ENCODE assay signal across 8 mouse cellular contexts in genomic region chr9:107633661-107634405, GRCm38 (mm10). TPM values are rescaled to one million over a fixed set of nuclear protein-coding genes. Genes with fewer than 3 reads are reported as not detected.
A peak's percentile ranks its signal among the peaks of the same experiment; 100 is the strongest.
DNase-seq lines count a peak whose midpoint lies in the region; ATAC-seq and TF ChIP-seq lines count a peak whose summit lies in the region.

No protein-coding gene starts in this region.

- H3K4me3 ChIP-seq in lung, embryonic 14.5 days (ENCODE audit: low read depth, low read length), result peak overlapping the region; percentile 85
- peak overlapping the region; percentile 87 for H3K4me3 ChIP-seq in cerebellum, adult 2 months (replicated peaks; ENCODE audit: insufficient read depth, low read depth, low read length)
- H3K4me3 ChIP-seq in heart, adult 2 months, result peak overlapping the region; percentile 86
- peak overlapping the region; percentile 94 for H3K4me3 ChIP-seq in kidney, embryonic 16.5 days (ENCODE audit: low read length)
- H3K4me3 ChIP-seq in thymus, adult 2 months (ENCODE audit: control insufficient read depth, insufficient read depth, low read length), result peak overlapping the region; percentile 85

- peaks cover 3% of the 10 kb centered on the region; the same call in 1 of the 2 replicates for H3K79me2 ChIP-seq in heart, adult 2 months (replicated peaks; ENCODE audit: control insufficient read depth, insufficient read depth, low read length)

- no peaks in the 10 kb centered on the region for H3K27me3 ChIP-seq in lung, embryonic 14.5 days (ENCODE audit: insufficient read depth, low read length)
- H3K27me3 ChIP-seq in cerebellum, adult 2 months (ENCODE audit: control insufficient read depth, insufficient read depth, low read length), result no peaks in the 10 kb centered on the region
- H3K27me3 ChIP-seq in heart, adult 2 months (ENCODE audit: control insufficient read depth, insufficient read depth, low read length), result no peaks in the 10 kb centered on the region
- no peaks in the 10 kb centered on the region for H3K27me3 ChIP-seq in kidney, embryonic 16.5 days (ENCODE audit: insufficient read depth, low read length)
- H3K27me3 ChIP-seq in thymus, adult 2 months (ENCODE audit: control insufficient read depth, insufficient read depth, low read length), result no peaks in the 10 kb centered on the region

- no peak for TF ChIP-seq POLR2A in cerebellum, adult 2 months (IDR thresholded peaks at IDR 0.05; ENCODE audit: borderline replicate concordance, insufficient read depth, low read length)
- TF ChIP-seq POLR2A in heart, adult 2 months (IDR thresholded peaks at IDR 0.05; ENCODE audit: insufficient read depth, low read depth, low read length), result no peak
- no peak for TF ChIP-seq POLR2A in thymus, adult 2 months (IDR thresholded peaks at IDR 0.05; ENCODE audit: control insufficient read depth, extremely low read depth, insufficient read depth, low read length, poor library complexity)

- 0 out of 2 replicates have a peak, but pooled peaks cover 9% of the 10 kb centered on the region for H3K36me3 ChIP-seq in lung, embryonic 14.5 days (ENCODE audit: insufficient read depth)
- peaks cover 6% of the 10 kb centered on the region; the same call in 1 of the 2 replicates for H3K36me3 ChIP-seq in heart, adult 2 months (ENCODE audit: control insufficient read depth, insufficient read depth, low read length)
- H3K36me3 ChIP-seq in kidney, embryonic 16.5 days (ENCODE audit: insufficient read depth, low read length), result 0 out of 2 replicates have a peak, but pooled peaks cover 3% of the 10 kb centered on the region
- H3K36me3 ChIP-seq in thymus, adult 2 months (ENCODE audit: control insufficient read depth, insufficient read depth, low read length), result no peaks in the 10 kb centered on the region

- H3K27ac ChIP-seq in lung, embryonic 14.5 days (ENCODE audit: low read depth), result peak overlapping the region; percentile 93
- peak overlapping the region; percentile 41 for H3K27ac ChIP-seq in cerebellum, adult 2 months (ENCODE audit: insufficient read depth, low read length)
- peak overlapping the region; percentile 97 for H3K27ac ChIP-seq in heart, adult 2 months
- H3K27ac ChIP-seq in kidney, embryonic 16.5 days (ENCODE audit: low read length), result peak overlapping the region; percentile 94
- H3K27ac ChIP-seq in thymus, adult 2 months (ENCODE audit: control insufficient read depth, insufficient read depth, low read length), result peak overlapping the region; percentile 77

- peak overlapping the region; percentile 99 for H3K4me2 ChIP-seq in lung, embryonic 14.5 days
- H3K4me2 ChIP-seq in kidney, embryonic 16.5 days (replicated peaks; ENCODE audit: low read depth, low read length), result peak overlapping the region; percentile 98

- 3% methylated on average over 15 of the region's 15 CpGs for WGBS in lung, embryonic 14.5 days
- WGBS in cerebellum, adult 2 months, result 4% methylated on average over 15 of the region's 15 CpGs
- WGBS in heart, adult 2 months, result 2% methylated on average over 15 of the region's 15 CpGs
- 0% methylated on average over 15 of the region's 15 CpGs for WGBS in kidney, embryonic 16.5 days
- WGBS in thymus, adult 2 months, result 2% methylated on average over 15 of the region's 15 CpGs

- TF ChIP-seq EP300 in heart, adult 2 months (IDR thresholded peaks at IDR 0.05; ENCODE audit: insufficient read depth, low read depth, low read length), result no peak

- H3K4me1 ChIP-seq in lung, embryonic 14.5 days (ENCODE audit: insufficient read depth), result peaks cover 35% of the 10 kb centered on the region
- peaks cover 14% of the 10 kb centered on the region for H3K4me1 ChIP-seq in cerebellum, adult 2 months (ENCODE audit: control insufficient read depth, insufficient read depth, low read length)
- peaks cover 19% of the 10 kb centered on the region for H3K4me1 ChIP-seq in heart, adult 2 months (ENCODE audit: control insufficient read depth, insufficient read depth, low read length)
- H3K4me1 ChIP-seq in kidney, embryonic 16.5 days (ENCODE audit: insufficient read depth, low read length), result peaks cover 59% of the 10 kb centered on the region
- peaks cover 45% of the 10 kb centered on the region for H3K4me1 ChIP-seq in thymus, adult 2 months (replicated peaks; ENCODE audit: control insufficient read depth, insufficient read depth, low read length)

- peak; percentile 4; the same call in 1 of the 2 replicates for ATAC-seq in lung, embryonic 14.5 days (ENCODE audit: insufficient read depth)
- 0 out of 2 replicates have a peak, but pooled peaks have one; percentile 0 for ATAC-seq in kidney, embryonic 16.5 days (ENCODE audit: low FRiP score, low TSS enrichment)
- ATAC-seq in megakaryocyte, adult 5-6 weeks (ENCODE audit: poor library complexity, severe bottlenecking), result peak; percentile 1; the same call in 1 of the 2 replicates

- DNase-seq in lung, embryonic 14.5 days, result peak; percentile 29
- DNase-seq in lung, postnatal 25 days (ENCODE audit: low spot score), result no peak
- peak in 1 of 2 experiments; percentile 62 for DNase-seq in cerebellum, adult 2 months
- DNase-seq in heart, adult 2 months, result peak; percentile 61 to 69
- DNase-seq in thymus, adult 2 months, result no peak
- no peak for DNase-seq in layer of hippocampus, adult 18-20 months (ENCODE audit: low spot score in 2 of 2)

- no peak for TF ChIP-seq CTCF in lung, embryonic 14.5 days (IDR thresholded peaks at IDR 0.05; ENCODE audit: low read depth)
- no peak for TF ChIP-seq CTCF in cerebellum, adult 2 months (IDR thresholded peaks at IDR 0.05; ENCODE audit: borderline replicate concordance, insufficient read depth, low read depth, low read length)
- no peak for TF ChIP-seq CTCF in heart, adult 2 months (IDR thresholded peaks at IDR 0.05)
- no peak for TF ChIP-seq CTCF in thymus, adult 2 months (IDR thresholded peaks at IDR 0.05; ENCODE audit: borderline replicate concordance, control insufficient read depth, extremely low read depth, insufficient read depth, low read length, poor library complexity)

- intact Hi-C loops in heart, adult 2 months (cut with DNase I), result loop anchor here (1.0 to 5.0 kb wide), 2 partner anchors 22 to 67 kb away; partner anchors contain the start of gene Hyal2

- peak overlapping the region; percentile 90 for H3K9ac ChIP-seq in lung, embryonic 14.5 days
- peak overlapping the region; percentile 98 for H3K9ac ChIP-seq in heart, adult 2 months (ENCODE audit: low read depth, low read length)
- H3K9ac ChIP-seq in kidney, embryonic 16.5 days (replicated peaks; ENCODE audit: low read length), result peak overlapping the region; percentile 94

- H3K9me3 ChIP-seq in lung, embryonic 14.5 days (ENCODE audit: low read depth, low read length), result no peaks in the 10 kb centered on the region
- no peaks in the 10 kb centered on the region for H3K9me3 ChIP-seq in kidney, embryonic 16.5 days (ENCODE audit: low read length)

RNA-seq across cellular contexts. Expression of gene Gnai2, which starts 1.3 kb away (rescaled TPM):
- 408 and 419 TPM in 2 replicates for polyA plus RNA-seq in lung, embryonic 14.5 days (2014; fragmentation: Nextera tagmentation; extraction: Ambion mirVana)
- polyA plus RNA-seq in cerebellum, adult 2 months (2012; rRNA removed), result 273 and 301 TPM in 2 replicates
- 100 to 1,000 TPM; 243 to 250 TPM for total RNA-seq in heart, adult 2 months (2021)
- 311 and 386 TPM in 2 replicates for polyA plus RNA-seq in heart, adult 2 months (2012; rRNA removed)
- polyA plus RNA-seq in kidney, embryonic 16.5 days (2015; fragmentation: Nextera tagmentation; extraction: Ambion mirVana), result 447 and 455 TPM in 2 replicates
- total RNA-seq in megakaryocyte, adult 5-6 weeks (2015), result 749 and 768 TPM in 2 replicates
- 859 and 871 TPM in 2 replicates for total RNA-seq in megakaryocyte, adult 5-6 weeks (2017)
- 1,154 and 1,267 TPM in 2 replicates for polyA plus RNA-seq in thymus, adult 2 months (2012; rRNA removed)
- 100 to 1,000 TPM; 228 to 231 TPM for total RNA-seq in layer of hippocampus, adult 18-20 months (2021)

RNA-seq across cellular contexts. Expression of gene Sema3b, which starts 24.8 kb away (rescaled TPM):
- polyA plus RNA-seq in lung, embryonic 14.5 days (2014; fragmentation: Nextera tagmentation; extraction: Ambion mirVana), result 5.1 and 5.3 TPM in 2 replicates
- polyA plus RNA-seq in cerebellum, adult 2 months (2012; rRNA removed), result 3.9 and 6.4 TPM in 2 replicates
- total RNA-seq in heart, adult 2 months (2021), result 10 to 100 TPM; 19.9 to 24.2 TPM
- polyA plus RNA-seq in heart, adult 2 months (2012; rRNA removed), result 33.7 and 39.1 TPM in 2 replicates
- polyA plus RNA-seq in kidney, embryonic 16.5 days (2015; fragmentation: Nextera tagmentation; extraction: Ambion mirVana), result 31.3 TPM in 2 replicates
- total RNA-seq in megakaryocyte, adult 5-6 weeks (2015), result not detected in 2 replicates
- 0.08 TPM in 1 of 2 replicates, not detected in the other for total RNA-seq in megakaryocyte, adult 5-6 weeks (2017)
- polyA plus RNA-seq in thymus, adult 2 months (2012; rRNA removed), result 4.3 and 4.9 TPM in 2 replicates
- total RNA-seq in layer of hippocampus, adult 18-20 months (2021), result 1 to 10 TPM; 1.5 to 2.5 TPM

RNA-seq across cellular contexts. Expression of gene Slc38a3, which starts 35.5 kb away (rescaled TPM):
- 3.6 and 4.8 TPM in 2 replicates for polyA plus RNA-seq in lung, embryonic 14.5 days (2014; fragmentation: Nextera tagmentation; extraction: Ambion mirVana)
- 145 and 152 TPM in 2 replicates for polyA plus RNA-seq in cerebellum, adult 2 months (2012; rRNA removed)
- total RNA-seq in heart, adult 2 months (2021), result 10 to 100 TPM; 71.5 to 88.3 TPM
- 162 and 314 TPM in 2 replicates for polyA plus RNA-seq in heart, adult 2 months (2012; rRNA removed)
- polyA plus RNA-seq in kidney, embryonic 16.5 days (2015; fragmentation: Nextera tagmentation; extraction: Ambion mirVana), result 12.4 and 12.9 TPM in 2 replicates
- total RNA-seq in megakaryocyte, adult 5-6 weeks (2015), result not detected in 2 replicates
- total RNA-seq in megakaryocyte, adult 5-6 weeks (2017), result not detected in 2 replicates
- 9.1 and 11.2 TPM in 2 replicates for polyA plus RNA-seq in thymus, adult 2 months (2012; rRNA removed)
- total RNA-seq in layer of hippocampus, adult 18-20 months (2021), result 10 to 100 TPM; 57.8 to 62.6 TPM

RNA-seq across cellular contexts. Expression of gene Gnat1, which starts 45.7 kb away (rescaled TPM):
- 0.72 and 0.89 TPM in 2 replicates for polyA plus RNA-seq in lung, embryonic 14.5 days (2014; fragmentation: Nextera tagmentation; extraction: Ambion mirVana)
- polyA plus RNA-seq in cerebellum, adult 2 months (2012; rRNA removed), result 0.15 and 0.36 TPM in 2 replicates
- not detected for total RNA-seq in heart, adult 2 months (2021)
- polyA plus RNA-seq in heart, adult 2 months (2012; rRNA removed), result not detected in 2 replicates
- polyA plus RNA-seq in kidney, embryonic 16.5 days (2015; fragmentation: Nextera tagmentation; extraction: Ambion mirVana), result 2.8 and 3.0 TPM in 2 replicates
- total RNA-seq in megakaryocyte, adult 5-6 weeks (2015), result not detected in 2 replicates
- total RNA-seq in megakaryocyte, adult 5-6 weeks (2017), result not detected in 2 replicates
- 0.13 and 0.34 TPM in 2 replicates for polyA plus RNA-seq in thymus, adult 2 months (2012; rRNA removed)
- not detected for total RNA-seq in layer of hippocampus, adult 18-20 months (2021)

RNA-seq across cellular contexts. Expression of gene Ifrd2, which starts 46.4 kb away (rescaled TPM):
- polyA plus RNA-seq in lung, embryonic 14.5 days (2014; fragmentation: Nextera tagmentation; extraction: Ambion mirVana), result 57.9 and 64.6 TPM in 2 replicates
- 20.2 and 23.4 TPM in 2 replicates for polyA plus RNA-seq in cerebellum, adult 2 months (2012; rRNA removed)
- total RNA-seq in heart, adult 2 months (2021), result 10 to 100 TPM; 39.9 to 51.4 TPM
- 43.7 and 54.5 TPM in 2 replicates for polyA plus RNA-seq in heart, adult 2 months (2012; rRNA removed)
- 60.7 and 64.3 TPM in 2 replicates for polyA plus RNA-seq in kidney, embryonic 16.5 days (2015; fragmentation: Nextera tagmentation; extraction: Ambion mirVana)
- 6.8 and 11.1 TPM in 2 replicates for total RNA-seq in megakaryocyte, adult 5-6 weeks (2015)
- 8.7 and 9.9 TPM in 2 replicates for total RNA-seq in megakaryocyte, adult 5-6 weeks (2017)
- 65.1 and 67.4 TPM in 2 replicates for polyA plus RNA-seq in thymus, adult 2 months (2012; rRNA removed)
- 10 to 100 TPM; 12.5 to 13.2 TPM for total RNA-seq in layer of hippocampus, adult 18-20 months (2021)

Comparison
In these comparisons a context has a peak if more than half of its experiments do, and no peak if none do; other contexts are left out.
1. DNase-seq: peak in lung, embryonic 14.5 days (single experiment) and heart, adult 2 months (2 of 2); none in lung, postnatal 25 days (single experiment), thymus, adult 2 months (single experiment) and layer of hippocampus, adult 18-20 months (0 of 2).
2. H3K27ac ChIP-seq: peak in every context shown above with its lines; median percentile 97 in heart, adult 2 months; 94 in kidney, embryonic 16.5 days; 93 in lung, embryonic 14.5 days; 77 in thymus, adult 2 months; 41 in cerebellum, adult 2 months.
3. RNA of gene Slc38a3, which starts 35.5 kb away (polyA plus RNA-seq): 162 to 314 TPM in heart, adult 2 months and 145 to 152 TPM in cerebellum, adult 2 months; 12.4 to 12.9 TPM in kidney, embryonic 16.5 days, 9.1 to 11.2 TPM in thymus, adult 2 months and 3.6 to 4.8 TPM in lung, embryonic 14.5 days; every median in the first group is over 10 times any median in the second.
4. Peak in every context shown above with its lines, with median percentiles within 50 percentile points of each other: ATAC-seq, H3K4me3 ChIP-seq and H3K9ac ChIP-seq.